Mouse (Mus musculus) layer of hippocampus, adult 2 months (tissue): ENCODE measurements around the gene Rab11b. TPM values are rescaled to one million over a fixed set of nuclear protein-coding genes. Genes with fewer than 3 reads are reported as not detected.

Source experiments
- DNase-seq, 2 experiments: peaks; one replicate each; pipeline ENCODE4 v3.0.0; 2022; ENCODE audit warnings: low spot score in 2 of 2
- H3K27ac ChIP-seq: fragments of 200-600 bp; 2 replicates; pipeline ENCODE4 v1.8.1; 2022
- H3K4me3 ChIP-seq: fragments of 200-600 bp; 2 replicates; pipeline ENCODE4 v1.8.1; 2022; ENCODE audit warnings: mild to moderate bottlenecking
- CTCF ChIP-seq: fragments of 200-600 bp; conservative IDR thresholded peaks from 2 replicates; pipeline ENCODE4 v1.8.1; 2022; ENCODE audit warnings: antibody characterized with exemption, mild to moderate bottlenecking, moderate library complexity
- long read RNA-seq, 2 experiments: library from polyadenylated mRNA; stranded (forward); transcript quantifications; one replicate each; pipeline ENCODE4 v2.0.0; 2021; ENCODE audit warnings: borderline mapping rate in 2 of 2
- total RNA-seq, 2 experiments: library from RNA; stranded (reverse); gene quantifications; 2 replicates each; pipeline ENCODE4 v1.2.3; 2021

Rab11b gene
- 100 to 1,000 TPM; 306 to 322 TPM for total RNA-seq
- long read RNA-seq, experiment 1, full-length matches to known transcripts: 226 of 246 reads
- long read RNA-seq, experiment 1, partial matches to known transcripts: 13 of 246 reads
- long read RNA-seq, experiment 1, other reads (novel, unspliced or antisense): 7 of 246 reads
- long read RNA-seq, experiment 2, full-length matches to known transcripts: 316 of 332 reads
- long read RNA-seq, experiment 2, partial matches to known transcripts: 3 of 332 reads
- long read RNA-seq, experiment 2, other reads (novel, unspliced or antisense): 13 of 332 reads

DNA sequence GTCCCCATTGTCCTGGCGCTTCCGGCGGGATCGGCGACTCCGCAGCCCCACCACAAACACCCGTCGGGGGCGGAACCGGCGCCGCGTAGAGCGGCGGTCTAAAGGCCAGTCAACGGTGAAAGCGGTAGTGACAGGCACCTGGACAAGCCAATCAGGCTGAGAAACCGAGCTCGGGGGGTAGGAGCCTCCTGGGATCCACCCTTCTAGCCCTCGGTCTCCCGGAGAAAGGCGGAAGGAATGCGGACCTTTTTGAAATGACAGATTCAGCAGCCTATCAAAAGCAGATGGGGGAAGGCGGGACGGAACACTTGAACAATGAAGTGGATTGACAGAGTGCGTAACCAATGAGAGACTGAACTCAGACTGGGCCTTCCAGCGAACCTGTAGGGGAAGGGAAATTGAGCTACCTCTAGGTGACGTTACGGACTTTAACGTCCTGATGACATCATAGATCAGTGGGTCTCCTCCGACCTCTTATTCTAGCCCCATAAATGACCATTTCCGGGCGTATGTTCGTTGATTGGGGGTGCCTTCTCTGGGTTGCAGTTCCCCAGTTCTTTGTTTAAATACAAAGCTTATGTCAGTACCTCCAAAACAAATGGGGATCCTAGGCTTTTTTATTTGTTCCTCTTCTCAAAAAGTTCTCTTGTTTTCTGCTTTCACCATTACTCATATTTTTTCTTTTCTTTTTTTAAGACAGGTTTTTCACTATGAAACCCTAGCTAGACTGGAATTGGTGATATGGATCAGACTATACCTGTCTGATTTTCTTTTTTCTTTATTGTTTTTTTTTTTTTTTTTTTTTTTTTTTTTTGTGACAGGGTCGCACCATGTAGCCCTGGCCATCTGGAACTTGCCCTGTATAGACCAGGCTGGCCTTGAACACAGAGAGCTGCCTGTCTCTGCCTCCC lies at the start of gene Rab11b:
TSS of gene Rab11b (minus strand) at position 276 of the 911 bp plus-strand sequence.
- peak; percentile 46 for TF ChIP-seq CTCF
- peak within 1 kb of the TSS; percentile 98 for H3K27ac ChIP-seq

DNA sequence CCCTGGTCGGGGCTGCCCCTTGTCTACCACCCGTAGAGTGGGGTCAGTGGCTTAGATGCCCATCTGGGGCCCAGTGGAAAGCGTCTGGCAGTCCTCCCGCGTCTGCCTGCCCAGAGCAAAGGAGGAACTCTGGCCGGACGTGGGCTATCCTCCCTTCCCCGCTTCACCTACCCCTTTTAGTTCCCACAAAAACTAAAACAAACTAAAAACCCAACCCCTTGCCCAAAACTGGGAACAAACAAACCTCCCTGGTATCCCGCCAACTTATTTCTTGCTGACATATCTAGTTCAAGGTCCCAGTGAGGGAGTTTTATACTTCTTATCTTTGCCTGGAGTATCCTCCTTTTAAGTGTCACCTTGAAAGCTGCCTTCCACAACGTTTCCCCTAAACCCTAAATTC lies 47.9 kb upstream of the Rab11b start:
- no peak for DNase-seq
- Histone ChIP-seq H3K27ac (no peak overlapping the region), H3K4me3 (no peak overlapping the region)
- no peak for TF ChIP-seq CTCF

More for the DNA sequence above, at the start of gene Rab11b:
- peak within 1 kb of the TSS; percentile 87 for H3K4me3 ChIP-seq
- DNase-seq: peak; percentile 100

DNA sequence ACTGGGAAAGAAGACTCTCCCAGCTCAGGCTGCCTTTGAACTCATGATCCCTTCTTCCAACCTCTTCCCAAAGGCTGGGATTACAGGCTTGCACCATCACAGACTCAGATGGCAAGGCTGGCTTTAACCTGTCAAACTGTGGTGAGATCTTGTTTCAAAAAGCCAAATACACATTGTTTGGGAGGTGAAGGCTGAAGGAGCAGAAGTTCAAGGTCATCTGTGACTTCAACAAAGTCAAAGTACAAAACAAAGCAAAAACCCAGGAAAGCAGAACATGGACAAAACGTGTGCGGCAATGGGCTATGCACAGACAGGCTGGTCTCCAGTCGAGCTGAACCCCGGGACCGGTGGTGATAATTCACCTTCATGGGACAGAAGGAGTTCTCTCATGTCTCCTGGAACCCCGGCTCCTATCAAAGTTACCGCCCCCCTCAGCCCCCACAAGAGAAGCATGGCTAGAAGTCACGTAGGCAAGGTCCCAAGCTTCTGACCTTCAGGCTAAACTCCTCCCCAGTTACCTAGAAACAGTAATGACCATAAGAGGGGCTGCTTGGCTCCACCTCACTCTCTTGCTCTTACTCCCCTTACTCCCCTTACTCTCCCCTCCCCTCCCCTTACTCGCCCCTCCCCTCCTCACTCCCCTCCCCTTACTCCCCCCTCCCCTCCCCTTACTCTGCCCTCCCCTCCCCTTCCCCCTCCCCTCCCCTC lies 47.0 kb upstream of the Rab11b start:
- no peak for TF ChIP-seq CTCF
- Histone ChIP-seq H3K4me3 (no peak overlapping the region), H3K27ac (no peak overlapping the region)
- no peak for DNase-seq

DNA sequence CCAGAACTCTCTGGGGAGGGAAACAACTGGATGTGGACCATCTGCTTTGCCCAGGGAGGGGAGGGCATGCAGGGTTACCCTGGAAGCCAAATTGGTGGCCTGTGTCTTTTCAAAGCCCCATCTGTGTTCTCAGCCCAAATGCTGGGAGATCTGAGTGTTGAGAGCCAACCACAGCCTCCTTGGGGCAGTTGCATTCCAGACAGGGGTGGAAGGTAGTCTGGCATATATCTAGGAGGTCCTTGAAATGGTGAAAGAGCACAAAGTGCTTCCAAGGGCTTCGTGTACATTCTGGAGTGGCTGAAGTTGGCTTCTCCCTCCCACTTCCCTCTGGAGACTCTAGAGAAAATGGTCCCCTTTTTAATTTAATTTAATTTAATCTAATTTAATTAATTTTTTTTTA lies 44.4 kb upstream of the Rab11b start:
- Histone ChIP-seq H3K27ac (no peak overlapping the region), H3K4me3 (no peak overlapping the region)
- no peak for DNase-seq
- no peak for TF ChIP-seq CTCF

DNA sequence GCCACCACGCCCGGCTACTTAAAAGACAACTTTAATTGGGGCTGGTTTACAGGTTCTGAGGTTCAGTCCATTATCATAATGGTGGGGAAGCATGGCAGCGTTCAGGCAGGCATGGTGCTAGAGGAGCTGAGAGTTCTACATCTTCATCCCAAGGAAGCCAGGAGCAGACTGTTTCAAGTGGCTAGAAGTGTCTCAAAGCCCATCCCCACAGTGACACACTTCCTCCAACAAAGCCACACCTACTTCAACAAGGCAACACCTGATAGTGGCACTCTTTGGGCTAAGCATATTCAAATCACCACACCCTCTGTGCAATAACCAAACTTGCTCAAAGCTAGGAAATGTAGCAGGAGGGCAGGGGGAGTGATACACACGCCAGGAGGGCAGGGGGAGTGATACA lies 43.9 kb upstream of the Rab11b start:
- TF ChIP-seq CTCF: no peak
- Histone ChIP-seq H3K27ac (no peak overlapping the region), H3K4me3 (no peak overlapping the region)
- DNase-seq: no peak

DNA sequence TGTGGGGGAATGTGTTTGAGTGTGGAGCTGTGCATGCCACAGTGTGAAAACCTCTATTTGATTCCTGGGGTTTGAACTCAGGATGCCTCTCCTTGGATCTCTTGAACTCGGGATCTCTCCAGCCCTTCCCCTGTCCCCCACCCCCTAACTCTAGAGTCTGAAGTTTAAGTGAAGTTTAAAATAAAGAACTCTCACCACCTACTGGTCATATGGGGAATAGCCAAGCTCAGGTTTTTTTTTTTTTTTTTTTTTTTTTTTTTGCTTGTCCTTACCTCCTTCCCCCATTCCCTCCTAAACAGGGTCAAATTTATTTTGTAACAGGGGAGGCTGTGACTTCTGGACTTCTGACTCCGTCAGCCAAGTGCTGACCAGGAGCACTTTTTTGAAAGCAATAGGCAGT lies 41.9 kb upstream of the Rab11b start:
- H3K27ac ChIP-seq: no peak overlapping the region
- DNase-seq: no peak
- peak; percentile 79 for TF ChIP-seq CTCF
- H3K4me3 ChIP-seq: no peak overlapping the region

DNA sequence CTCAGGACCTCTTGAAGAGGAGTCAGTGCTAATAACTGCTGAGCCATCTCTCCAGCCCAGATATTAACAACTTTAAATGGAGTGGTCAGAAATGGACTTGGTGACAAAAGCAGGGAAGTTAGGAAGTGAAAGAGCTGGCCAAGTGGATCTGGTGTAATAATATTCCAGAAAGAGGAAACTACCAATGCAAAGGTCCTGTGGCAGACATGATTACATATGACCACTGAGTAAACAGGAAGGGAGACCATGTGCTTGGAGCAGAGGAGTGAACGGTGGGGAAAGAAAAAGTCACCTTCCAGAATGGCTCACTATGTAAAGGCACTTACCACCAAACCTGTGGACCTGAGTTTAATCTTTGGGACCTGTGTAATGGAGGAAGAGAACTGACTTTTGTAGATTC lies 38.9 kb upstream of the Rab11b start:
- H3K27ac ChIP-seq: no peak overlapping the region
- no peak for TF ChIP-seq CTCF
- H3K4me3 ChIP-seq: no peak overlapping the region
- DNase-seq: no peak

DNA sequence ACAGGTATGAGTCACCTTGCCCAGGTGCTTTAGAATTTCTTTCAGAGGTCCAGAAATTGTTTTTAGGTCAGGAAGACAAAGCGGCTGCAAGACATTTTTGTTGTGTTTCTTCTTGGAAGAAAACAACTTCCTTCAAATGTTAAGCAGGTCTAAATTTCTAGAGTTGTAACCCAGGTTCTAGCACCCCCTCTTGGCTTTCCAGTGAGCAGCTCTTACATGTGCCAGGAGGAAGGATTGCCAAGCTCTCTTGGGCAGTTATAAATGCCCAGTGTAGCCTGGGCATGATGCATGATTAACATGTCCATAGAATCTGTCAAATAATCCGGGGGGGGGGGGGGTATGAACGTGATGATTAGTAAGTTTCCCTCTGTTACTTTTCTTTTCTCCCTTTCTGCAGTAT lies 38.0 kb upstream of the Rab11b start:
- peak; percentile 65 for TF ChIP-seq CTCF
- DNase-seq: no peak
- no peak overlapping the region for H3K4me3 ChIP-seq
- H3K27ac ChIP-seq: no peak overlapping the region

DNA sequence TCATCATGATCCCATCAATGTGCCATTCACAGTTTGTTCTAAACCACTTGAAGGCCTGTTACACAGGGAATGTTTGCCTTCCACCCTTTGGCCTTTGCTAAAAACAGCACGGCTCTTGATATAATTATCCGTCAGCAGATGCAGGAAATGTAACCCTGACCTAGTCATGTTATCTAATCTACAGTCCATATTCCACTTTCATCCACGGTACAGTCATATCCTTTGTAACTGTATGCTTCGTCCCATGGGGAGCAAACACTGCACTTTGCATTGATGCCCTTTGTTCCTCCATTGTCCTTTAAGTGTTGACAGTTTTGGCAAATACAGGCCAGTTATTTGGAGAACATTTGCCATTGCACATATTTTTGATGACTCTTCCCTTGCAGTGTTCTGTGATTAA lies 28.4 kb upstream of the Rab11b start:
- no peak for DNase-seq
- H3K4me3 ChIP-seq: no peak overlapping the region
- no peak for TF ChIP-seq CTCF
- no peak overlapping the region for H3K27ac ChIP-seq

DNA sequence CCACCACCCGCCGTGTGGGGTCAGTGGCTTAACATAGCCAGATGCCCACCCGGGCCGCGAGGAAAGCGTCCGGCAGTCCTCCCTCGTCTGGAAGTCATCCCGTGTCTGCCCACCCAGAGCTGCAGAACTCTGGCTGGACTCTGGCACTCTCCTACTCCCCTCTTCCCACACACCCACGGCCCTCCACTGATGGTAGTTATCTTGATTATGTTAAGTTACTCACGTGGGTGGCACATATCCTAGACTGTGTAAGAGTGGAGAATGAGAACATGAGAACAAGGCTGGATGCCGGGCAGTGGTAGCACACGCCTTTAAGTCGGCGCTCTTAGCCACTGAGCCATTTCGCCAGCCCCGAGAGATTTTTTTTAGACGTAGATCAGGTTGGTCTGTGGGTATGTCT lies 26.0 kb upstream of the Rab11b start:
- H3K27ac ChIP-seq: no peak overlapping the region
- TF ChIP-seq CTCF: no peak
- no peak for DNase-seq
- no peak overlapping the region for H3K4me3 ChIP-seq

DNA sequence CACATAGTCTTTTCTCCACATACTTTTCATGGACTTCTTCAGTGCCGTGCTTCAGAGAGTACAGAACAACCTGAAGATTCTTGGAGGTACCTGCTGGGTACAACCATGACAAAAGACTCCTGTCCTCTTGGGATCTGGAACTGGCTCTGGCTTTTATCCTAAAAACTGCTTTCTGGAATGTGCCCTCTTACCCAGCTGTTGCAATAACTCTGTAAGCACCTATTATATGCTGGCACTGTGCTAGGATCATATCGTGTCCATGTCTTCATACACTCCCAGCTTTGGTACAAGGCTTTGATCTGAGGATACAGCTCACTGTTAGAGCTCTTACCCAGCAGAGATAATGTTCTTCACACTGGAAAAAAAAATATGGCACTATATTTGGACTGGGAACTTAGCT lies 24.6 kb upstream of the Rab11b start:
- no peak for DNase-seq
- H3K4me3 ChIP-seq: no peak overlapping the region
- H3K27ac ChIP-seq: no peak overlapping the region
- no peak for TF ChIP-seq CTCF

DNA sequence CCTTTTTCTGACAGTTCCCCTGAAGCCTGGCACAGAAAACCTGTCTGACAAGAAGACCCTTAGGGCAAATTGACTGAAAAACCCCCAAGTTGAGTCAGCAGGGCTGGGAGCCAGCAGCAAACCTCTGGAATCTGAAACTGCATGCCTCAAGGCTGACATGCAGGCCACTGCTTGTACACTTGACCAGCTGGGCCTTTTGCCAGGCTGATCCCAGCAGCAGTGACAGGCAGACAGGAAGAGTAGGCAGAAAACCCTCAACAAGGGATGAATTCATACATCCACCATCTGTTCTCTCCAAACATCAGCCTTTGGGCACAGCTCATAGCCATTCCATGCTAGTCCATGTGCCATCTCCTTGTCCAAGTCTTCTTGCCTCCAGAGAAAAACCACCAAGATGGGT lies 23.1 kb upstream of the Rab11b start:
- no peak overlapping the region for H3K27ac ChIP-seq
- DNase-seq: no peak
- no peak for TF ChIP-seq CTCF
- H3K4me3 ChIP-seq: no peak overlapping the region

DNA sequence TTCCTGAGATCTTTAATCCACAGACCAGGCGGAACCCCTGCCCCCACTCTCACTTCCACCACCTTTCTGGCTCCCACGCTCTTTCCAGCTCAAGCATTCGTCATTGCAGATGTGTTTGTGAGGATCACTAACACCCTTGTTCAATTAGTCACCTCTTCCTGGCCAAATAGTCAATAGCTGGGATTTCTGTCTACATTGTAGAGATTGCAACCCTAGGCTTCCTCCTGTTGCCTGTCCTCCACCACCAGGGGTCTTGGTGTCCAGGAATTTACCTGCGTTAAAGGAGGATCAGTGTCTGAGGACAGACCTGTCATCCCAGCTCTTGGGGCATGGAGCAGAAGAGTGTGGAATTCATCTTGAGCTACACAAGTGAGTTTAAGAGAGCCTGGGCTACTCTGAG lies 21.7 kb upstream of the Rab11b start:
- H3K27ac ChIP-seq: 0 out of 2 replicates have a peak overlapping the region, but pooled peaks have one; percentile 19
- no peak for DNase-seq
- H3K4me3 ChIP-seq: peak overlapping the region; percentile 32; the same call in 1 of the 2 replicates
- TF ChIP-seq CTCF: peak; percentile 23; the same call in 1 of the 2 replicates
